Mouse (Mus musculus) embryonic facial prominence, embryonic 14.5 days (tissue): ENCODE results near the gene Cpvl. TPM values are rescaled to one million over a fixed set of nuclear protein-coding genes. Genes with fewer than 3 reads are reported as not detected.

Experiments
- ATAC-seq: fragments of 200-750 bp; cut with Nextera tagmentation; 2 replicates; pipeline ENCODE4 v1.8.0; 2017; ENCODE audit warnings: low read depth, moderate number of reproducible peaks, moderate TSS enrichment
- DNase-seq: peaks from one replicate; pipeline ENCODE4 v3.0.0-alpha.2; 2015; ENCODE audit warnings: low spot score
- H3K27ac ChIP-seq: fragments of 300-500 bp; sonication (generic); replicated peaks from 2 replicates; pipeline ENCODE4 v1.5.1; 2014; ENCODE audit warnings: low read depth, mild to moderate bottlenecking, low read length, moderate library complexity
- H3K27me3 ChIP-seq: fragments of 300-500 bp; sonication (generic); replicated peaks from 2 replicates; pipeline ENCODE4 v1.6.1; 2014; ENCODE audit warnings: low read length; ENCODE audit not compliant: control insufficient read depth, insufficient read depth
- H3K36me3 ChIP-seq: fragments of 300-500 bp; sonication (generic); 2 replicates; pipeline ENCODE4 v1.6.1; 2014; ENCODE audit warnings: low read length, mixed read lengths; ENCODE audit not compliant: control insufficient read depth, insufficient read depth
- H3K4me1 ChIP-seq: fragments of 300-500 bp; sonication (generic); 2 replicates; pipeline ENCODE4 v1.6.1; 2014; ENCODE audit warnings: antibody characterized with exemption, low read length; ENCODE audit not compliant: control insufficient read depth, insufficient read depth
- H3K4me2 ChIP-seq: fragments of 300-500 bp; sonication (generic); 2 replicates; pipeline ENCODE4 v1.6.1; 2014; ENCODE audit warnings: low read depth, mild to moderate bottlenecking, low read length, moderate library complexity, mixed read lengths
- H3K4me3 ChIP-seq: fragments of 300-500 bp; sonication (generic); 2 replicates; pipeline ENCODE4 v1.5.1; 2014; ENCODE audit warnings: low read depth, mild to moderate bottlenecking, low read length
- H3K9ac ChIP-seq: fragments of 300-500 bp; sonication (generic); 2 replicates; pipeline ENCODE4 v1.6.1; 2014; ENCODE audit warnings: low read depth, mild to moderate bottlenecking, low read length, moderate library complexity, mixed read lengths
- H3K9me3 ChIP-seq: fragments of 300-500 bp; sonication (generic); 2 replicates; pipeline ENCODE4 v1.6.1; 2016; ENCODE audit warnings: low read length; ENCODE audit not compliant: control insufficient read depth
- WGBS: fragments of 180-500 bp; shearing (Covaris S2); extraction: QIAGEN DNeasy Blood & Tissue Kit; methylation state at CpG from one replicate; pipeline ENCODE4 v1.1.7; 2014; 5-methylcytosine and 5-hydroxymethylcytosine counted together
- polyA plus RNA-seq: library from polyadenylated mRNA; unstranded; fragments of >200 nt; fragmentation: Nextera tagmentation; extraction: Ambion mirVana; gene quantifications from 2 replicates; pipeline ENCODE4 v1.2.1, GENCODE M21; 2014

Cpvl gene
- polyA plus RNA-seq, 1 experiment from 2014 or later = not detected

GRCm38 (mm10) chr6:53856775-53857174 lies 121.7 kb downstream of the Cpvl start:
- Histone ChIP-seq H3K4me1 (peaks cover 41% of the 10 kb centered on the region), H3K27me3 (no peaks in the 10 kb centered on the region), H3K36me3 (no peaks in the 10 kb centered on the region), H3K9ac (no peak overlapping the region), H3K4me3 (no peak overlapping the region), H3K27ac (peak overlapping the region; percentile 61), H3K4me2 (no peak overlapping the region), H3K9me3 (no peaks in the 10 kb centered on the region)
- ATAC-seq (no peak), DNase-seq (no peak)
- WGBS = 68% methylated on average over 2 of the region's 2 CpGs

GRCm38 (mm10) chr6:53854971-53855856 lies 123.3 kb downstream of the Cpvl start:
- H3K27ac ChIP-seq = peak overlapping the region; percentile 63
- no peak overlapping the region for H3K9ac ChIP-seq
- H3K36me3 ChIP-seq = no peaks in the 10 kb centered on the region
- no peak overlapping the region for H3K4me2 ChIP-seq
- no peaks in the 10 kb centered on the region for H3K27me3 ChIP-seq
- no peaks in the 10 kb centered on the region for H3K9me3 ChIP-seq
- no peak overlapping the region for H3K4me3 ChIP-seq
- peak; percentile 67; the same call in 1 of the 2 replicates for ATAC-seq
- peaks cover 41% of the 10 kb centered on the region for H3K4me1 ChIP-seq
- WGBS = 64% methylated on average over 12 of the region's 12 CpGs
- DNase-seq = peak; percentile 80

DNA sequence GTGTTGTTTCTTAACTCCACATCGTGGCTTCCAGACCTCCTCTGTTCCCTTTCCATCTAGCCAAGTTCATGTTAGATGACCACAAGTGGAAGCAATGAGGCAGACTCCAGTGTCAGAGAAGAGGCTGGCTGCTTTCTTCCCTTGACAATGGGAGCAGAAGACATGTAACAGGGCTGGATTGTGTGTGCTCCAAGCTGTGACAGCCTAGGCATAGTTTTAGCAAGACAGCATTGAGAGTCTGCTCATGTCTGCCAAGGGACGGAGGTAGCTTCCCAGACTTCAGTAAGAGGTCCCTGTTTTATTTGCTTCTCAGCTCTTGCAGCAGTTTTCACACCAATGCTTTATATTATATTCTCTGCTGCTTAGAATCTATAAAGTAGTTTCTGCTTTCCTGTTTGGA lies 124.2 kb downstream of the Cpvl start:
- DNase-seq = no peak
- Histone ChIP-seq H3K36me3 (no peaks in the 10 kb centered on the region), H3K9ac (no peak overlapping the region), H3K27ac (0 out of 2 replicates have a peak overlapping the region, but pooled peaks have one; percentile 33), H3K9me3 (no peaks in the 10 kb centered on the region), H3K4me3 (no peak overlapping the region), H3K27me3 (no peaks in the 10 kb centered on the region), H3K4me1 (peaks cover 39% of the 10 kb centered on the region), H3K4me2 (no peak overlapping the region)
- WGBS = 74% methylated on average over 2 of the region's 2 CpGs
- ATAC-seq = no peak

DNA sequence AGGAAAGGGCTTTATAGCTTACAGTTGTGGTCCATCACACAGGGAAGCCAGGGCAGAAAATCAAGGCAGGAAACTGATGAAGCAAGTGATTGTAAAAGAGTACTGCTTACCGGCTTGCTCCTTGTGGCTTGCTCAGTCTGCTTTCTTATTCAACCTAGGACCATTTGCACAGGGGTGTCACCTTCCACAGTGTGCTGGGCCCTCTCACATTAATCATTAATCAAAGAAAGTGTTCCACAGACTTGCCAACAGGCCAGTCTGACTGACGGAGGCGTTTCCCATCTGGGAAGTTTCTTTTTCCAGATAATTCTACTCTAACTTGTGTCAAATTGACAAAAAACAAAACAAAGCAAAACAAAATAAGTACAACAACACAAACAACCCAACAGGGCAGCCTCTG lies 124.9 kb downstream of the Cpvl start:
- Histone ChIP-seq H3K4me3 (no peak overlapping the region), H3K27ac (no peak overlapping the region), H3K4me1 (peaks cover 34% of the 10 kb centered on the region), H3K9me3 (no peaks in the 10 kb centered on the region), H3K27me3 (no peaks in the 10 kb centered on the region), H3K36me3 (no peaks in the 10 kb centered on the region), H3K9ac (no peak overlapping the region), H3K4me2 (no peak overlapping the region)
- ATAC-seq (no peak), DNase-seq (no peak)
- WGBS = 68% methylated on average over 3 of the region's 3 CpGs

GRCm38 (mm10) chr6:53844626-53845025 lies 133.8 kb downstream of the Cpvl start:
- H3K9ac ChIP-seq = no peak overlapping the region
- no peaks in the 10 kb centered on the region for H3K4me1 ChIP-seq
- no peaks in the 10 kb centered on the region for H3K9me3 ChIP-seq
- no peak for DNase-seq
- H3K4me2 ChIP-seq = no peak overlapping the region
- H3K27ac ChIP-seq = no peak overlapping the region
- H3K4me3 ChIP-seq = no peak overlapping the region
- ATAC-seq = no peak
- 95% methylated on average over 17 of the region's 17 CpGs for WGBS
- no peaks in the 10 kb centered on the region for H3K36me3 ChIP-seq
- H3K27me3 ChIP-seq = no peaks in the 10 kb centered on the region

GRCm38 (mm10) chr6:53825213-53825612 lies 153.3 kb downstream of the Cpvl start:
- Histone ChIP-seq H3K27ac (no peak overlapping the region), H3K27me3 (no peaks in the 10 kb centered on the region), H3K9me3 (0 out of 2 replicates have a peak, but pooled peaks cover 2% of the 10 kb centered on the region), H3K9ac (no peak overlapping the region), H3K36me3 (no peaks in the 10 kb centered on the region), H3K4me2 (no peak overlapping the region), H3K4me1 (0 out of 2 replicates have a peak, but pooled peaks cover 6% of the 10 kb centered on the region), H3K4me3 (no peak overlapping the region)
- WGBS = 51% methylated on average over 4 of the region's 4 CpGs
- DNase-seq (no peak), ATAC-seq (no peak)

Other genes starting within 250 kb of the Cpvl start
- gene Tril, start 157.8 kb downstream of the Cpvl start, polyA plus RNA-seq = 27.0 and 35.9 TPM in 2 replicates
- 15.3 and 19.0 TPM in 2 replicates for gene Chn2, start 60.9 kb upstream of the Cpvl start, polyA plus RNA-seq